ENCODE assay signal across 20 mouse cellular contexts in the genomic region with DNA sequence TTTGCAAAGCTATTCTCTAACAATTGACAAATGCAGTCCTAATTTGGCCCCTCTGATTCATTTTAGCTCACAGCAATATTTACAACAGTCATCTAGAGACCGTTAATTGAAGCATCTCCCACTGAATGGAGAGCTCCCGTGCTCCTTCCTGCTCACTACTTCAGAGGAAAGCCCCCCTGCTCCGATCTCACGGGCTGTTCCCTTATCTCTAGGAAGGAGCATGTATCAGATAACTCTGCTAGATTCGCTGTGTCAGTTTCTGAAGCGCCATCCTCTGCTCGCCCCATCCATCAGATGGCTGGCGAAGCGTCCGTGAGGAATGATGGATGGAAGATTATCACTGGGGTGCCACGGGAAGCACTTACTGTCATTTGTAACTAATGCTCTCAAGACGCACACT.
DNase-seq lines count a peak whose midpoint lies in the region; ATAC-seq lines count a peak whose summit lies in the region.
"Had no signal": no experiment of that assay in that cellular context is flagged by ENCODE, and none has a peak within 500 bp of the region (broad histone marks: within the 10 kb centered on the region; RNA-seq: fewer than 3 reads in every experiment).

No protein-coding gene starts in this region.

- H3K9me3 ChIP-seq in midbrain, embryonic 15.5 days: no peaks in the 10 kb centered on the region
- no peaks in the 10 kb centered on the region for H3K9me3 ChIP-seq in midbrain, embryonic 16.5 days (replicated peaks; ENCODE audit: control insufficient read depth, low read length, poor library complexity, severe bottlenecking)
- no peaks in the 10 kb centered on the region for H3K9me3 ChIP-seq in hindbrain, embryonic 15.5 days
- H3K9me3 ChIP-seq in neural tube, embryonic 15.5 days (replicated peaks): no peaks in the 10 kb centered on the region
- H3K9me3 ChIP-seq: embryonic facial prominence, embryonic 15.5 days had no signal

- H3K27ac ChIP-seq in midbrain, embryonic 15.5 days: no peak overlapping the region
- no peak overlapping the region for H3K27ac ChIP-seq in midbrain, embryonic 16.5 days (ENCODE audit: low read length)
- H3K27ac ChIP-seq in hindbrain, embryonic 15.5 days (replicated peaks): no peak overlapping the region
- peak overlapping the region; percentile 14; the same call in 1 of the 2 replicates for H3K27ac ChIP-seq in neural tube, embryonic 15.5 days (replicated peaks)
- H3K27ac ChIP-seq: embryonic facial prominence, embryonic 15.5 days; heart, adult 2 months; stomach, postnatal 0 days had no signal

- DNase-seq in heart, adult 11 months: peak; percentile 55
- DNase-seq in heart, postnatal 4 days: no peak
- no peak for DNase-seq in cerebellum, adult 18-20 months
- DNase-seq: adrenal gland, adult 2 months; cerebellum, adult 9-10 months; gastrocnemius, postnatal 14 days; heart, adult 2 months; kidney, adult 9 months; kidney, postnatal 25 days; liver; liver, postnatal 0 days; lung, postnatal 10 days; right cerebral cortex, postnatal 4 days had no signal

- no peak overlapping the region for H3K9ac ChIP-seq in midbrain, embryonic 15.5 days
- H3K9ac ChIP-seq in midbrain, embryonic 16.5 days (ENCODE audit: low read depth, low read length): no peak overlapping the region
- H3K9ac ChIP-seq in hindbrain, embryonic 15.5 days: no peak overlapping the region
- H3K9ac ChIP-seq in neural tube, embryonic 15.5 days (replicated peaks): no peak overlapping the region
- H3K9ac ChIP-seq: embryonic facial prominence, embryonic 15.5 days; liver, postnatal 0 days had no signal

- H3K36me3 ChIP-seq in midbrain, embryonic 15.5 days (replicated peaks): no peaks in the 10 kb centered on the region
- H3K36me3 ChIP-seq in midbrain, embryonic 16.5 days (ENCODE audit: control insufficient read depth, insufficient read depth, low read length): no peaks in the 10 kb centered on the region
- no peaks in the 10 kb centered on the region for H3K36me3 ChIP-seq in hindbrain, embryonic 15.5 days
- no peaks in the 10 kb centered on the region for H3K36me3 ChIP-seq in neural tube, embryonic 15.5 days
- H3K36me3 ChIP-seq: embryonic facial prominence, embryonic 15.5 days had no signal

- WGBS in midbrain, embryonic 15.5 days: 50% methylated on average over 12 of the region's 12 CpGs
- WGBS in midbrain, embryonic 16.5 days: 42% methylated on average over 12 of the region's 12 CpGs
- 34% methylated on average over 12 of the region's 12 CpGs for WGBS in hindbrain, embryonic 15.5 days
- WGBS in neural tube, embryonic 15.5 days: 31% methylated on average over 12 of the region's 12 CpGs

- H3K4me1 ChIP-seq in midbrain, embryonic 15.5 days: peaks cover 9% of the 10 kb centered on the region; the same call in 1 of the 2 replicates
- no peaks in the 10 kb centered on the region; the same call in 1 of the 2 replicates for H3K4me1 ChIP-seq in midbrain, embryonic 16.5 days (ENCODE audit: control insufficient read depth, insufficient read depth, low read length)
- no peaks in the 10 kb centered on the region; the same call in 1 of the 2 replicates for H3K4me1 ChIP-seq in hindbrain, embryonic 15.5 days (replicated peaks)
- H3K4me1 ChIP-seq in neural tube, embryonic 15.5 days: peaks cover 18% of the 10 kb centered on the region

- no peaks in the 10 kb centered on the region; the same call in 1 of the 2 replicates for H3K27me3 ChIP-seq in midbrain, embryonic 15.5 days (replicated peaks)
- H3K27me3 ChIP-seq in midbrain, embryonic 16.5 days (ENCODE audit: control insufficient read depth, insufficient read depth, low read depth, low read length): no peaks in the 10 kb centered on the region
- no peaks in the 10 kb centered on the region; the same call in 1 of the 2 replicates for H3K27me3 ChIP-seq in hindbrain, embryonic 15.5 days
- H3K27me3 ChIP-seq in neural tube, embryonic 15.5 days (replicated peaks): 0 out of 2 replicates have a peak, but pooled peaks cover 2% of the 10 kb centered on the region

- ATAC-seq in midbrain, embryonic 15.5 days (replicated peaks): no peak
- no peak for ATAC-seq in midbrain, embryonic 16.5 days
- ATAC-seq in hindbrain, embryonic 15.5 days (ENCODE audit: low FRiP score, low read depth): peak; percentile 43; the same call in 1 of the 2 replicates
- peak; percentile 45; the same call in 1 of the 2 replicates for ATAC-seq in neural tube, embryonic 15.5 days (ENCODE audit: low FRiP score)
- ATAC-seq: inflammation-experienced regulatory T-cells, adult 6 months; liver, postnatal 0 days had no signal

- H3K4me3 ChIP-seq in midbrain, embryonic 15.5 days: no peak overlapping the region
- H3K4me3 ChIP-seq in midbrain, embryonic 16.5 days (ENCODE audit: low read depth, low read length): no peak overlapping the region
- no peak overlapping the region for H3K4me3 ChIP-seq in hindbrain, embryonic 15.5 days
- H3K4me3 ChIP-seq in neural tube, embryonic 15.5 days (replicated peaks): no peak overlapping the region
- H3K4me3 ChIP-seq: embryonic facial prominence, embryonic 15.5 days; heart, adult 2 months had no signal

- 0 out of 2 replicates have a peak overlapping the region, but pooled peaks have one; percentile 9 for H3K4me2 ChIP-seq in midbrain, embryonic 15.5 days
- no peak overlapping the region for H3K4me2 ChIP-seq in midbrain, embryonic 16.5 days (ENCODE audit: low read length)
- H3K4me2 ChIP-seq in hindbrain, embryonic 15.5 days: peak overlapping the region; percentile 32
- peak overlapping the region; percentile 41 for H3K4me2 ChIP-seq in neural tube, embryonic 15.5 days
- H3K4me2 ChIP-seq: embryonic facial prominence, embryonic 15.5 days had no signal

Comparison
In these comparisons a context has a peak if more than half of its experiments do, and no peak if none do; other contexts are left out.
1. ATAC-seq: peak in hindbrain, embryonic 15.5 days (single experiment) and neural tube, embryonic 15.5 days (single experiment); none in midbrain, embryonic 15.5 days (single experiment) and midbrain, embryonic 16.5 days (single experiment).